Mouse (Mus musculus) embryonic fibroblast, embryonic 13.5 days (primary cell): ENCODE measurements around the gene Aldh3a1.
"Not testable (repeated sequence)": the region's sequence is repeated elsewhere in the genome, so short reads cannot be mapped to it uniquely, and the experiment has no call there.

Source experiments
- CTCF ChIP-seq: IDR thresholded peaks from 2 replicates; pipeline ENCODE4 v1.5.1; 2011; ENCODE audit warnings: mild to moderate bottlenecking, control low read depth, low read length, moderate library complexity, borderline replicate concordance; ENCODE audit not compliant: insufficient read depth
- POLR2A ChIP-seq: IDR thresholded peaks from 2 replicates; pipeline ENCODE4 v1.6.1; 2011; ENCODE audit warnings: low read depth, mild to moderate bottlenecking, control low read depth, low read length, moderate library complexity

- not testable (repeated sequence) for TF ChIP-seq POLR2A, CTCF
These were observed 15.2 kb upstream of the Aldh3a1 start for GRCm38 (mm10) chr11:61192123-61192522.
